ENCODE assay signal across 20 mouse cellular contexts in genomic region chr5:61035539-61036089, GRCm38 (mm10).
A peak's percentile ranks its signal among the peaks of the same experiment; 100 is the strongest.
DNase-seq lines count a peak whose midpoint lies in the region; ATAC-seq and TF ChIP-seq lines count a peak whose summit lies in the region.
"Had no signal": no experiment of that assay in that cellular context is flagged by ENCODE, and none has a peak within 500 bp of the region (broad histone marks: within the 10 kb centered on the region; RNA-seq: fewer than 3 reads in every experiment).

No protein-coding gene starts in this region.

- peak; percentile 83 for ATAC-seq in forebrain, embryonic 13.5 days
- ATAC-seq in forebrain, embryonic 12.5 days (ENCODE audit: low FRiP score): no peak
- peak; percentile 76 for ATAC-seq in midbrain, embryonic 14.5 days (ENCODE audit: low FRiP score, low TSS enrichment)
- no peak for ATAC-seq in intestine, postnatal 0 days

- H3K4me2 ChIP-seq in forebrain, embryonic 13.5 days: no peak overlapping the region
- H3K4me2 ChIP-seq in forebrain, embryonic 12.5 days: no peak overlapping the region
- no peak overlapping the region for H3K4me2 ChIP-seq in midbrain, embryonic 14.5 days (ENCODE audit: low read length)
- no peak overlapping the region for H3K4me2 ChIP-seq in intestine, postnatal 0 days (replicated peaks; ENCODE audit: low read depth)
- H3K4me2 ChIP-seq: hindbrain, embryonic 12.5 days; lung, embryonic 15.5 days; neural tube, embryonic 12.5 days had no signal

- 58% methylated on average over 2 of the region's 2 CpGs for WGBS in forebrain, embryonic 13.5 days
- whole genome bisulfite sequencing in forebrain, embryonic 12.5 days: 64% methylated on average over 2 of the region's 2 CpGs
- 39% methylated on average over 2 of the region's 2 CpGs for WGBS in midbrain, embryonic 14.5 days
- WGBS in intestine, postnatal 0 days: 64% methylated on average over 2 of the region's 2 CpGs

- intact Hi-C loops in left cerebral cortex, postnatal 14 days (cut with DNase I): no loop called here
- intact Hi-C loops in left cerebral cortex, adult 2 months (cut with DNase I): no loop called here

- H3K9ac ChIP-seq in forebrain, embryonic 13.5 days: no peak overlapping the region
- H3K9ac ChIP-seq in forebrain, embryonic 12.5 days: no peak overlapping the region
- no peak overlapping the region for H3K9ac ChIP-seq in midbrain, embryonic 14.5 days (replicated peaks; ENCODE audit: low read length)
- no peak overlapping the region for H3K9ac ChIP-seq in intestine, postnatal 0 days (ENCODE audit: low read depth, low read length)
- H3K9ac ChIP-seq: hindbrain, embryonic 12.5 days; lung, embryonic 15.5 days; neural tube, embryonic 12.5 days had no signal

- no peak overlapping the region for H3K4me3 ChIP-seq in forebrain, embryonic 13.5 days
- H3K4me3 ChIP-seq in forebrain, embryonic 12.5 days (replicated peaks): no peak overlapping the region
- H3K4me3 ChIP-seq in left cerebral cortex, adult 2 months: no peak overlapping the region
- H3K4me3 ChIP-seq in midbrain, embryonic 14.5 days (replicated peaks; ENCODE audit: low read depth, low read length): no peak overlapping the region
- H3K4me3 ChIP-seq in intestine, postnatal 0 days (ENCODE audit: low read depth, low read length): no peak overlapping the region
- H3K4me3 ChIP-seq: hindbrain, embryonic 12.5 days; lung, embryonic 15.5 days; neural tube, embryonic 12.5 days had no signal

- no peaks in the 10 kb centered on the region for H3K9me3 ChIP-seq in forebrain, embryonic 13.5 days (replicated peaks)
- no peaks in the 10 kb centered on the region for H3K9me3 ChIP-seq in forebrain, embryonic 12.5 days
- no peaks in the 10 kb centered on the region for H3K9me3 ChIP-seq in midbrain, embryonic 14.5 days (ENCODE audit: control insufficient read depth, low read length)
- H3K9me3 ChIP-seq in intestine, postnatal 0 days (ENCODE audit: control insufficient read depth): no peaks in the 10 kb centered on the region
- H3K9me3 ChIP-seq: hindbrain, embryonic 12.5 days; lung, embryonic 15.5 days; neural tube, embryonic 12.5 days had no signal

- H3K4me1 ChIP-seq in forebrain, embryonic 13.5 days: no peaks in the 10 kb centered on the region
- no peaks in the 10 kb centered on the region for H3K4me1 ChIP-seq in forebrain, embryonic 12.5 days
- no peaks in the 10 kb centered on the region for H3K4me1 ChIP-seq in midbrain, embryonic 14.5 days (ENCODE audit: control insufficient read depth, insufficient read depth, low read length)
- H3K4me1 ChIP-seq in intestine, postnatal 0 days (replicated peaks; ENCODE audit: control insufficient read depth, insufficient read depth, low read length): no peaks in the 10 kb centered on the region
- H3K4me1 ChIP-seq: hindbrain, embryonic 12.5 days; lung, embryonic 15.5 days; neural tube, embryonic 12.5 days had no signal

- H3K27me3 ChIP-seq in forebrain, embryonic 13.5 days: no peaks in the 10 kb centered on the region
- no peaks in the 10 kb centered on the region for H3K27me3 ChIP-seq in forebrain, embryonic 12.5 days
- H3K27me3 ChIP-seq in midbrain, embryonic 14.5 days (ENCODE audit: control insufficient read depth, insufficient read depth, low read length): no peaks in the 10 kb centered on the region
- no peaks in the 10 kb centered on the region for H3K27me3 ChIP-seq in intestine, postnatal 0 days (replicated peaks; ENCODE audit: control insufficient read depth, insufficient read depth, low read length)
- H3K27me3 ChIP-seq: hindbrain, embryonic 12.5 days; lung, embryonic 15.5 days; neural tube, embryonic 12.5 days had no signal

- peak; percentile 6 to 58 for DNase-seq in left cerebral cortex, postnatal 14 days (ENCODE audit: low spot score in 2 of 2)
- no peak for DNase-seq in left cerebral cortex, adult 2 months (ENCODE audit: extremely low spot score in 1 of 2, low spot score in 2 of 2)
- peak; percentile 34 for DNase-seq in brain, adult 2 months (ENCODE audit: low read depth, low spot score)
- peak; percentile 81 for DNase-seq in midbrain, embryonic 14.5 days
- DNase-seq in adrenal gland, adult (ENCODE audit: inconsistent age in 2 of 2, low spot score in 1 of 2): no peak
- DNase-seq: adrenal gland, postnatal 10 days; cerebellum, adult 8-10 months; embryo, embryonic 11 days; gastrocnemius, postnatal 25 days; kidney, adult 11 months; left cerebral cortex, postnatal 4 days; thymus, adult 18-20 months had no signal

- no peak for TF ChIP-seq CTCF in left cerebral cortex, adult 2 months (IDR thresholded peaks at IDR 0.05)
- no peak for TF ChIP-seq CTCF in intestine, postnatal 0 days (IDR thresholded peaks at IDR 0.05; ENCODE audit: low read depth)

- H3K36me3 ChIP-seq in forebrain, embryonic 13.5 days (ENCODE audit: poor library complexity, severe bottlenecking): no peaks in the 10 kb centered on the region
- no peaks in the 10 kb centered on the region for H3K36me3 ChIP-seq in forebrain, embryonic 12.5 days (replicated peaks)
- H3K36me3 ChIP-seq in midbrain, embryonic 14.5 days (ENCODE audit: control insufficient read depth, insufficient read depth, low read length): no peaks in the 10 kb centered on the region
- H3K36me3 ChIP-seq in intestine, postnatal 0 days (ENCODE audit: control insufficient read depth, insufficient read depth): no peaks in the 10 kb centered on the region
- H3K36me3 ChIP-seq: hindbrain, embryonic 12.5 days; lung, embryonic 15.5 days; neural tube, embryonic 12.5 days had no signal

- H3K27ac ChIP-seq in forebrain, embryonic 13.5 days: no peak overlapping the region
- H3K27ac ChIP-seq in forebrain, embryonic 12.5 days: no peak overlapping the region
- no peak overlapping the region for H3K27ac ChIP-seq in left cerebral cortex, adult 2 months
- no peak overlapping the region for H3K27ac ChIP-seq in midbrain, embryonic 14.5 days (replicated peaks; ENCODE audit: low read depth, low read length)
- H3K27ac ChIP-seq in intestine, postnatal 0 days (ENCODE audit: low read depth, low read length): no peak overlapping the region
- H3K27ac ChIP-seq: hindbrain, embryonic 12.5 days; kidney, postnatal 0 days; lung, embryonic 15.5 days; macrophage; neural tube, embryonic 12.5 days had no signal

Comparison
In these comparisons a context has a peak if more than half of its experiments do, and no peak if none do; other contexts are left out.
1. ATAC-seq: peak in forebrain, embryonic 13.5 days (single experiment) and midbrain, embryonic 14.5 days (single experiment); none in forebrain, embryonic 12.5 days (single experiment) and intestine, postnatal 0 days (single experiment).
2. DNase-seq: peak in left cerebral cortex, postnatal 14 days (2 of 2), brain, adult 2 months (single experiment) and midbrain, embryonic 14.5 days (single experiment); none in left cerebral cortex, adult 2 months (0 of 2) and adrenal gland, adult (0 of 2).